Mouse (Mus musculus): Measurements from ENCODE around the gene Zfp174.

The Zfp174 gene

GRCm38 (mm10) chr16:3872216-3873047, 25.4 kb downstream of the Zfp174 start, which contains the start of gene Naa60:
TSS of gene Naa60 (plus strand) at chr16:3872375.
- in situ Hi-C loops (cut with MboI; ENCODE audit: unreplicated experiment in 2 of 2) = no loop called here

- in situ Hi-C loops (cut with MboI; ENCODE audit: unreplicated experiment in 2 of 2) = no loop called here
Observed at GRCm38 (mm10) chr16:3876346-3876745, 29.3 kb downstream of the Zfp174 start.

GRCm38 (mm10) chr16:3884201-3885064, 37.4 kb downstream of the Zfp174 start, which contains the start of the genes Zfp597 and Gm20695:
TSS of gene Zfp597 (minus strand) at chr16:3884561.
TSS of gene Gm20695 (plus strand) at chr16:3884648.
- in situ Hi-C loops (cut with MboI; ENCODE audit: unreplicated experiment in 2 of 2) = loop anchor here in 1 of 2 experiments (5.0 kb wide), 1 partner anchor 142 kb away; the partner anchor contains the start of gene Zfp263

- in situ Hi-C loops (cut with MboI; ENCODE audit: unreplicated experiment in 2 of 2) = loop anchor here in 1 of 2 experiments (5.0 kb wide), 1 partner anchor 143 kb away; the partner anchor contains the start of gene Zfp263
Observed at GRCm38 (mm10) chr16:3885065-3885670, 38.1 kb downstream of the Zfp174 start.

GRCm38 (mm10) chr16:3891621-3892295, 44.7 kb downstream of the Zfp174 start:
- in situ Hi-C loops (cut with MboI; ENCODE audit: unreplicated experiment in 2 of 2) = no loop called here

GRCm38 (mm10) chr16:3893739-3894138, 46.7 kb downstream of the Zfp174 start:
- in situ Hi-C loops (cut with MboI; ENCODE audit: unreplicated experiment in 2 of 2) = no loop called here

- in situ Hi-C loops (cut with MboI; ENCODE audit: unreplicated experiment in 2 of 2) = loop anchor here in 1 of 2 experiments (5.0 kb wide), 1 partner anchor 153 kb away; the partner anchor contains the start of gene Zfp263
Observed at GRCm38 (mm10) chr16:3895173-3895792, 48.2 kb downstream of the Zfp174 start.

- in situ Hi-C loops (cut with MboI; ENCODE audit: unreplicated experiment in 2 of 2) = loop anchor here in 1 of 2 experiments (5.0 kb wide), 1 partner anchor 154 kb away; the partner anchor contains the start of gene Zfp263
Observed at GRCm38 (mm10) chr16:3896046-3896445, 49.0 kb downstream of the Zfp174 start.

GRCm38 (mm10) chr16:3896553-3896952, 49.5 kb downstream of the Zfp174 start:
- in situ Hi-C loops (cut with MboI; ENCODE audit: unreplicated experiment in 2 of 2) = loop anchor here in 1 of 2 experiments (5.0 kb wide), 1 partner anchor 154 kb away; the partner anchor contains the start of gene Zfp263

- in situ Hi-C loops (cut with MboI; ENCODE audit: unreplicated experiment in 2 of 2) = no loop called here
Observed at GRCm38 (mm10) chr16:3907471-3907870, 60.4 kb downstream of the Zfp174 start.

Data from v-Abl transformed pro-B cells (cell line).